Mouse (Mus musculus): ENCODE measurements at regions not wholly inside any gene's neighbourhood (a gene's known extent, or its start where the extent isn't known, plus 50 kb on each side); places are given as distances from the start of the nearest gene placed in this dataset.

GRCm38 (mm10) chr2:108904121-108904733, 376.3 kb upstream of the Kif18a start:
- DNase-seq (ENCODE audit: low read depth, low spot score) = no peak

GRCm38 (mm10) chr2:108913555-108913954, 367.0 kb upstream of the Kif18a start:
- no peak for DNase-seq (ENCODE audit: low read depth, low spot score)

- no peak for DNase-seq (ENCODE audit: low read depth, low spot score)
These were observed 366.6 kb upstream of the Kif18a start for GRCm38 (mm10) chr2:108913967-108914366.

GRCm38 (mm10) chr2:108919500-108920045, 361.0 kb upstream of the Kif18a start:
- DNase-seq (ENCODE audit: low read depth, low spot score) = no peak

GRCm38 (mm10) chr2:108920111-108920510, 360.4 kb upstream of the Kif18a start:
- DNase-seq (ENCODE audit: low read depth, low spot score) = no peak

GRCm38 (mm10) chr2:108935981-108936762, 344.4 kb upstream of the Kif18a start:
- no peak for DNase-seq (ENCODE audit: low read depth, low spot score)

GRCm38 (mm10) chr2:108980921-108981320, 299.6 kb upstream of the Kif18a start:
- no peak for DNase-seq (ENCODE audit: low read depth, low spot score)

GRCm38 (mm10) chr2:109016223-109016622, 264.3 kb upstream of the Kif18a start:
- no peak for DNase-seq (ENCODE audit: low read depth, low spot score)

GRCm38 (mm10) chr2:109017018-109017707, 263.4 kb upstream of the Kif18a start:
- DNase-seq (ENCODE audit: low read depth, low spot score) = no peak

GRCm38 (mm10) chr2:109038131-109038695, 242.3 kb upstream of the Kif18a start:
- DNase-seq (ENCODE audit: low read depth, low spot score) = no peak
